Mouse (Mus musculus): ENCODE data around the gene Sf3b1. TPM values are rescaled to one million over a fixed set of nuclear protein-coding genes. Genes with fewer than 3 reads are reported as not detected.
"Not testable (repeated sequence)": the region's sequence is repeated elsewhere in the genome, so short reads cannot be mapped to it uniquely, and the experiment has no call there.

Gene Sf3b1
- polyA plus RNA-seq, 1 experiment: 1.5 TPM

DNA sequence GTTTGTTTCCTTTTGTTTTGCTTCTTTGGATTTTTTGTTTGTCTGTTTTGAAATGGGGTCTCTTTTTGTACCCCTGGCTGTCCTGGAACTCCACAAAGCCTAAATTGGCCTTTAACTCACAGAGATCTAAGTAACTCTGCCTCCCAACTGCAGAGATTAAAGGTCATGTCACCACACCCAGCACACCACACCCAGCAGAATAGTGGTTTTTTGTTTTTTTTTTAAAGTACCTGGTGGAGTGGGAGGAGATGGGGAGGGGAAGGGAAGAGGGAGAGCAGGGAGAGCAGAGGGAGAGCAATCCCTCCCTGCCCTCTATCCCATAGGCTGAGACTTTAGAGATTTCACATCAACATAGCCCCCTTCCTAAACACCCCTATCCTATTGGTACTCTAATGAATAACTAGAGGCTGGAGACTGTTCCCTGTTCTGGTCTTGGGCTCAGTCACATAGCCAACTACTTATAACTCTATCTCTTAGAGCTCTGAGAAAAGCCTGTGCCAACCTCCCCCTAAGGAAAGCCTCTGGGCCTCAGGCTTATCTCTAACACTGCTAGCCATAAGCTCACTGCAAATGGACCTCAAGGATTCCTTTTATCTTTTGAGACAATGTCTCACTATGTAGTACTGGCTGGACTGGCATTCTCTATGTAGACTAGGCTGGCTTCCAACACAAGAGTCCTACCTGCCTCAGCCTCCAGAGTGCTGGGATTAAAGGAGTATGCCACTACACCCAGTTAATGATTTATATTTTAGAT lies 3.9 kb upstream of the Sf3b1 start:
- TF ChIP-seq GATA1 (IDR thresholded peaks at IDR 0.05; ENCODE audit: low read length) (no peak), TAL1 (IDR thresholded peaks at IDR 0.05; ENCODE audit: low read length) (no peak)
- no peak overlapping the region for H3K4me3 ChIP-seq (replicated peaks)
- no peaks in the 10 kb centered on the region for H3K9me3 ChIP-seq (ENCODE audit: control insufficient read depth, low read length)
- no peaks in the 10 kb centered on the region for H3K27me3 ChIP-seq (ENCODE audit: control insufficient read depth)
- no peaks in the 10 kb centered on the region for H3K36me3 ChIP-seq (ENCODE audit: control insufficient read depth)
- H3K4me1 ChIP-seq (ENCODE audit: control insufficient read depth): peaks cover 34% of the 10 kb centered on the region

DNA sequence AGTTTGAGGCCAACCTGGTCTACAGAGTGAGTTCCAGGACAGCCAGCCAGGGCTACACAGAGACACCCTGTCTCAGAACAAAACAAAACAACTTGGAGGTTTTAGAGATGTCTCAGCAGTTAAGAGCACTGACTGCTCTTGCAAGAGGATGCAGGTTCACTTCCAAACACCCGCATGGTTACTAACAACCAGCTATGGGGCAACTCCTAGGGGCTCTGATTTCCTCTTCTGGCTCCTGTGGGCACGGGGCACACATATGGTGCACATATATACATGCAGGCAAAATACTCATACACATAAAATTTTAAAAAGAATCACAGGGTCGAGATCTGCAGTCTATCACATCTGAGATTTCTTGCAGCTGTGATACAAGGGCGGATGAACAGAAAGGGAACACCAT lies 2.2 kb upstream of the Sf3b1 start:
- H3K4me1 ChIP-seq (ENCODE audit: control insufficient read depth): peaks cover 46% of the 10 kb centered on the region
- no peak overlapping the region for H3K4me3 ChIP-seq (replicated peaks)
- peaks cover 7% of the 10 kb centered on the region for H3K36me3 ChIP-seq (ENCODE audit: control insufficient read depth)
- H3K27me3 ChIP-seq (ENCODE audit: control insufficient read depth): no peaks in the 10 kb centered on the region
- H3K9me3 ChIP-seq (ENCODE audit: control insufficient read depth, low read length): no peaks in the 10 kb centered on the region
- TF ChIP-seq GATA1 (IDR thresholded peaks at IDR 0.05; ENCODE audit: low read length) (no peak), TAL1 (IDR thresholded peaks at IDR 0.05; ENCODE audit: low read length) (no peak)

- Histone ChIP-seq H3K27me3 (ENCODE audit: control insufficient read depth) (no peaks in the 10 kb centered on the region), H3K4me3 (replicated peaks) (peak overlapping the region; percentile 46), H3K36me3 (ENCODE audit: control insufficient read depth) (peaks cover 9% of the 10 kb centered on the region), H3K9me3 (ENCODE audit: control insufficient read depth, low read length) (no peaks in the 10 kb centered on the region), H3K4me1 (ENCODE audit: control insufficient read depth) (peaks cover 51% of the 10 kb centered on the region)
- no peak for TF ChIP-seq TAL1 (IDR thresholded peaks at IDR 0.05; ENCODE audit: low read length)
Observed at GRCm38 (mm10) chr1:55028512-55029249, 1.4 kb upstream of the Sf3b1 start.

GRCm38 (mm10) chr1:55027966-55028365 lies 685 bp upstream of the Sf3b1 start:
- Histone ChIP-seq H3K27me3 (ENCODE audit: control insufficient read depth) (no peaks in the 10 kb centered on the region), H3K4me1 (ENCODE audit: control insufficient read depth) (peaks cover 58% of the 10 kb centered on the region), H3K36me3 (ENCODE audit: control insufficient read depth) (peaks cover 15% of the 10 kb centered on the region), H3K4me3 (replicated peaks) (peak overlapping the region; percentile 70), H3K9me3 (ENCODE audit: control insufficient read depth, low read length) (no peaks in the 10 kb centered on the region)
- TF ChIP-seq GATA1 (IDR thresholded peaks at IDR 0.05; ENCODE audit: low read length) (no peak), TAL1 (IDR thresholded peaks at IDR 0.05; ENCODE audit: low read length) (no peak)

DNA sequence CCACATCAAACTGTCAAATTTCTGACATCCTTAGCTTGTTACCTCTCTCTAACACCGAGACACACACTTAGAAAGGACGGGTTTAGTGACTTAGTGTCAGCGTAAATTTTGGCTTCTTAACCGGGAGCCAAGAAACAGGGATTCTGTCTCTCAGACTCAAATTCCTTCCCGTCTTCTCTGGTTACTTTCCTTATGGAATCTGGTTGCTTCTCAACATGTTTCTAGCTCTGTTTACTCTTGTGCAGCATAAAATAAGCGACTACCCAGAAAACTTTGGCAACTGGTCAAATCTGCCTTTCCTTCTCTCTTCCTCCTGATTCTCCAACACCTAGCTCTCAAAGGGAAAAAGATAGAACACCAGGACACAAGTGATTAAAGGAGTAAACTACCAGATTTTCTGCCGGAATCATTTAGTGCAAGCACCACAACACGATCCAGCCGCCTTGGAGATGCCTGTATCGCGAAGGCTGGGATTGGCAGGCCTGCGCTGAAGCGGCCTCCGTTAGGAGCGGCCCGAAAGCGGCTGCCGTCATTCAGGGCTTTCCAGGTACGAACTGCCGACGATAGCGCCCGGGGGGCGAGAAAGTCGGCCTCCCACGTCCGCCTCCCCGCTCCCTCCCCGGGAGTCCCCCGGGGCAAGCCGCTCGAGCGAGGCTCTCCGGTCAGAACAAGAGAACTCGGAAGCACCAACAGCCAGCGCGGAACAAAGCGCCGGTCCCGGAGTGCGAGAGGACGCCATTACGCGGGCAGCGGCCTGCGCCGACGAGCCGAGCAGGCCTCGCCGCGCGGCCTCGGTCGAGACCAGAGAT lies 633 bp downstream of the Sf3b1 start:
- peaks cover 21% of the 10 kb centered on the region for H3K36me3 ChIP-seq (ENCODE audit: control insufficient read depth)
- no peaks in the 10 kb centered on the region for H3K27me3 ChIP-seq (ENCODE audit: control insufficient read depth)
- peak overlapping the region; percentile 70 for H3K4me3 ChIP-seq (replicated peaks)
- H3K9me3 ChIP-seq (ENCODE audit: control insufficient read depth, low read length): no peaks in the 10 kb centered on the region
- TF ChIP-seq TAL1 (IDR thresholded peaks at IDR 0.05; ENCODE audit: low read length) (no peak), GATA1 (IDR thresholded peaks at IDR 0.05; ENCODE audit: low read length) (no peak)
- peaks cover 62% of the 10 kb centered on the region for H3K4me1 ChIP-seq (ENCODE audit: control insufficient read depth)

GRCm38 (mm10) chr1:55025656-55026430 lies 1.4 kb downstream of the Sf3b1 start:
- Histone ChIP-seq H3K4me1 (ENCODE audit: control insufficient read depth) (peaks cover 57% of the 10 kb centered on the region), H3K4me3 (replicated peaks) (peak overlapping the region; percentile 70)
- no peak for TF ChIP-seq TAL1 (IDR thresholded peaks at IDR 0.05; ENCODE audit: low read length)
- no peak for TF ChIP-seq GATA1 (IDR thresholded peaks at IDR 0.05; ENCODE audit: low read length)

GRCm38 (mm10) chr1:55021907-55022306 lies 5.4 kb downstream of the Sf3b1 start:
- Histone ChIP-seq H3K4me3 (replicated peaks) (no peak overlapping the region), H3K9me3 (ENCODE audit: control insufficient read depth, low read length) (no peaks in the 10 kb centered on the region), H3K4me1 (ENCODE audit: control insufficient read depth) (peaks cover 33% of the 10 kb centered on the region), H3K36me3 (ENCODE audit: control insufficient read depth) (peaks cover 58% of the 10 kb centered on the region), H3K27me3 (ENCODE audit: control insufficient read depth) (no peaks in the 10 kb centered on the region)
- TF ChIP-seq TAL1 (IDR thresholded peaks at IDR 0.05; ENCODE audit: low read length) (no peak), GATA1 (IDR thresholded peaks at IDR 0.05; ENCODE audit: low read length) (no peak)

More at GRCm38 (mm10) chr1:55025656-55026430, 1.4 kb downstream of the Sf3b1 start:
- Histone ChIP-seq H3K27me3 (ENCODE audit: control insufficient read depth) (no peaks in the 10 kb centered on the region), H3K36me3 (ENCODE audit: control insufficient read depth) (peaks cover 23% of the 10 kb centered on the region), H3K9me3 (ENCODE audit: control insufficient read depth, low read length) (no peaks in the 10 kb centered on the region)

DNA sequence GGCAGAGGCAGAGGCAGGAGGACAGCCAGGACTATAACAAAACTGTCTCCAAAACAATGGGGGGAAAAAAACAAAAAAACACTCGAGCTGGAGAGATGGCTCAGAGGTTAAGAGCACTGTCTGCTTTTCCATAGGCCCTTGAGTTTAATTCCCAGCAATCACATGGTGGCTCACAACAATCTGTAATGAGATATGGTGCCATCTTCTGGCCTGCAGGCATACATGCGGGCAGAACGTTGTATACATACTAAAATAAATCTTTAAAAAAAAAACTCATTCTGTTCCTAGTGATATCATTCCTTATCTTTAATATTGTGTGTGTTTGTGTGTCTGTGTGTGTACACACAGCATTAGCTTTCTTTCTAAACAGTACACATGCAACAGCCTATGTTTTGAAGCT lies 14.8 kb downstream of the Sf3b1 start:
- H3K4me3 ChIP-seq (replicated peaks): no peak overlapping the region
- no peaks in the 10 kb centered on the region for H3K27me3 ChIP-seq (ENCODE audit: control insufficient read depth)
- TF ChIP-seq GATA1 (IDR thresholded peaks at IDR 0.05; ENCODE audit: low read length) (no peak), TAL1 (IDR thresholded peaks at IDR 0.05; ENCODE audit: low read length) (no peak)
- H3K9me3 ChIP-seq (ENCODE audit: control insufficient read depth, low read length): no peaks in the 10 kb centered on the region
- peaks cover 93% of the 10 kb centered on the region for H3K36me3 ChIP-seq (ENCODE audit: control insufficient read depth)
- no peaks in the 10 kb centered on the region for H3K4me1 ChIP-seq (ENCODE audit: control insufficient read depth)

DNA sequence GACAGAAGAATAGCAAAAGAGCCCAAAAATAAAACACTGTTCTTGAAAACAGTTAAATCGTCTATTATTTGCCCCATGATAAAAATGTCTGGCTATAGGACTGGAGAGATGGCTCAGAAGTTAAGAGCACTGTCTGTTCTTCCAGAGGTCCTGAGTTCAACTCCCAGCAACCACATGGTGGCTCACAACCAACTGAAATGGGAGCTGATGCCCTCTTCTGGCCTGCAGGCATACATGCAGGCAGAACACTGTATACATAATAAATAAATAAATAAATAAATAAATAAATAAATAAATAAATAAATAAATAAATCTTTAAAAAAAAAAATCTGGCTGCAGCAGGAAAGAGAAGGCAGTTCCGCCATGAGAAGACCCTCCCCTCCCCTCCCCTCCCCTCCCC lies 19.0 kb downstream of the Sf3b1 start:
- not testable (repeated sequence) for H3K9me3 ChIP-seq (ENCODE audit: control insufficient read depth, low read length); H3K4me3 ChIP-seq (replicated peaks); H3K27me3 ChIP-seq (ENCODE audit: control insufficient read depth); H3K4me1 ChIP-seq (ENCODE audit: control insufficient read depth)
- peaks cover 93% of the 10 kb centered on the region for H3K36me3 ChIP-seq (ENCODE audit: control insufficient read depth)
